Mouse (Mus musculus): ENCODE measurements around the gene Fancm. TPM values are rescaled to one million over a fixed set of nuclear protein-coding genes. Genes with fewer than 3 reads are reported as not detected.
A peak's percentile ranks its signal among the peaks of the same experiment; 100 is the strongest.

The Fancm gene
- 37.3 and 81.3 TPM in 2 replicates for total RNA-seq (2017)

DNA sequence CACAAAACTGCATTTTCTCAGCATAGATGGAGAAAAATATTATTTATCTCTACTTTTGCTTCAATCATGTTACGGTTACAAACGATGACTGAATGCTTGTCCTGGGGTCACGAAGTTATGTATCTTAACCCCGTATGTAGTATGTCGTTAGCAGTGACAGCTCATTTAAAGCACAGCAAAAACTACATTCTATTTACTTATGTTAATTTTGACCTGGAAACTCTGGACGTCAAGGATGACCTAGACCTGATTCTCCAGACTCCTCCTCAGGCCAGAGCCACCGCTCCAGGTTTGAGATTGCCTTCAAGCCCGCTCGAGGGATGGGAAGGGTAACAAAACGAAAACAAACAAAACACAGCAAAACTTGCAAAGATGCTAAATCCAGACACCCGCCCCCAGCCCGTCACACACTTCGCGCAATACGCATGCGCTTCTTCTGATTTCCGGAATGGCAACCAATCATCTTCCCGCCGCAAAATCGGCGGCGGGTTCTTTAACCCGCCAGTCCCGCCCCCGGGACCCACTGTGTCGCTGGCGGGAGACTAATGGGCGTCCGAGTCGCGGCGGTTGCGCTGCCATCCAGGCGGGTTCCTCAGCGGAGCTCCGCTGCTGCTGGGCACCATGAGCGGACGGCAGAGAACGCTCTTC is at the start of gene Fancm:
TSS of gene Fancm (plus strand) at position 519 of the 648 bp plus-strand sequence.
- ATAC-seq (replicated peaks; ENCODE audit: low read depth, poor library complexity, severe bottlenecking) = peak; percentile 65

DNA sequence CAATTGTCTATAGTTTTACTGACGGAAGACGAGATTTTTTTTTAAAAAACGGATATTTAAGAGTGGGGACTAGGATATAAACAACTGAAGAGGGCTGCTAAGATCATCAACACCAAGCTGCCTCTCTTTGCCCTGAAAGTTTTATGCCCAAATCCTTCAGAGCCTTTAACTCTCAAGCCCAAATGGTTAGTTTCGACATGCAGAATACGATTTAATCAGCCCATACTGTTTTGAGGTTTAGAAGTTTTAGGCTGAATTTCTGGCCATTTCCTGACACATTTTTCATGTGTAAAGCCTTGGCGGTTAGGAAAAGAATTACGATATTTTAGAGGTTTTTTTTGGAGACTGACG is 39.6 kb upstream of the Fancm start:
- ATAC-seq (replicated peaks; ENCODE audit: low read depth, poor library complexity, severe bottlenecking) = peak; percentile 4; the same call in 1 of the 2 replicates

DNA sequence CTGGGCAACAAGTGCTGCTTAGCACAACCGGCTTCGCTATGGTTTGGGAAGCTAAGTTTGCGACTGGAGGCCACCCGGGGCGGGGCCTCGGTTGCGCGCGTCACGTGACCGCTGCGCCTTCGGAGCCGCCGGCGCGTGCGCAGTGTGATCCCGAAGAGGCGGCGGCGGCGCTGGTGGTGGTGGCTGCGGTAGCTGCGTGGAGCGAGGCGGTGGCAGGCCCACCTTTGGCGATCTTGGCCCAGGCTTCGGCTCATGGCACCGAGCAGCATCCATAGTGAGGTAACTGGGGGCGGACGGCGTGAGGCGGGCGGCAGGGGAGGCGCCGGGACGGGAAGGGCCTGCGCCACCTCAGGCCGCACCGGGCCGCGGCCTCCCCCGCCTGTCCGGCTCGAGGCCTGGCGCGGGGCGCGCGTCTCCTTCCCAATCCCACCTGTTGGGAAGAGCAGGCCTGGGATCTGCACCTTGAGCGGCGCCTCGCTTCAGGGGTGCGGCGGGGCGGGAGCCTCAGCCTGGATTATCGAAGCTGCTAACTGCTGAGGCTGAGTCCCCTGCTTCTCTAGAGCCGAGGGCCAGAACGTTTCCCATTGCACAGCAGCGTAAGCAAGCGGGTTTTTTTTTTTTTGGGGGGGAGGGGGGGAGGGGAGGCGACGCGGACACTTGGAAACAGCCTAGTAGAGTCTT is 39.1 kb upstream of the Fancm start, which contains the start of gene Prpf39:
TSS of gene Prpf39 (plus strand) at position 144 of the 681 bp plus-strand sequence.
- peak; percentile 67 for ATAC-seq (replicated peaks; ENCODE audit: low read depth, poor library complexity, severe bottlenecking)

DNA sequence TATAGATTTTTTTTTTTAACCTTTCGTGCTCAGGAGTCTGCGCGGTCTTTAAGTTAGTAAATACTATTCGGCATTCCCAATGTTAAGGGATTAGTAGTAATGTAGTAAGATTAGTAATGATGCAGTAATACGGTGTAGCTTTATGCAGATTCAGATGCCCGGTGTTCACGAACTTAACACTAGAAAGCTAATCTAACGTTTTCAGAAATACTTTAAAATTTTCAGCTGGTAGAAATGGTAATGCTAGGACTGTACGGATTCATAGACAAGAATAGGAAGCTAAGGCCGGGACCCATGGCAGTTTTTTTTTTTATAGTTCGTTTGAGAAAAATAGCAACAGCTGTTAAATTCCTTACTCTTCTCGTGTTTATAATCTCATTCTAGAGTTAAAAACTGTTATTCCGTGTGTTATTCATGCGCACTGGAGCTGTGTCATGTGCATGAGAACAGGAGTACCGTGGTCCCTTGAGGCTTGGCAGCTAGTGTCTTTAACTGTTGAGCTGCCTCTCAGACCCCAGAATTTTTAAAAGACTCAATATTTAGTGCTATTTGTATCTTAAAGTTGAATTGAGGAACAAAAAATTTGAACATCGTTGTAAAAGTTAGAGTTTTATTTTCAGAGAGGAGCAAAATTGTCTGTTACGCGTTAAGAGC is 38.4 kb upstream of the Fancm start:
- ATAC-seq (replicated peaks; ENCODE audit: low read depth, poor library complexity, severe bottlenecking) = no peak

DNA sequence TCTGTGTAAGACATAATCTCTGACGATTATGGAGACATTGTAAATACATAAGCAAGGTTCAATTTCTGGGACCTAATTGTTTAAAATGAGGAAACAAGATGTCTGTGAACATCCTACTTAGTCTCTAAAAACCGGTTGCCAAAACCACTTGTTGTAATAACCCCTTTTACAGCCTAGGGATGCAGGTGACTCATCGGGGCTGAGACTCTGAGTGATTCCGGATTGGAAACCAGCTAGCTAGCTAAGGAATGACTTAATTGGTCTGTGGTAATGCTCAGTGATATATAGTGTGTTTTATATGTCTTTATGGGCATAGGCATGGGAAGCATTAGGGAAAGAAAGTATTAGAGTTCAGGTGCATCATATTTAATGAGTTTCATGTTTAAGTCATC is 37.9 kb upstream of the Fancm start:
- peak; percentile 69 for ATAC-seq (replicated peaks; ENCODE audit: low read depth, poor library complexity, severe bottlenecking)

DNA sequence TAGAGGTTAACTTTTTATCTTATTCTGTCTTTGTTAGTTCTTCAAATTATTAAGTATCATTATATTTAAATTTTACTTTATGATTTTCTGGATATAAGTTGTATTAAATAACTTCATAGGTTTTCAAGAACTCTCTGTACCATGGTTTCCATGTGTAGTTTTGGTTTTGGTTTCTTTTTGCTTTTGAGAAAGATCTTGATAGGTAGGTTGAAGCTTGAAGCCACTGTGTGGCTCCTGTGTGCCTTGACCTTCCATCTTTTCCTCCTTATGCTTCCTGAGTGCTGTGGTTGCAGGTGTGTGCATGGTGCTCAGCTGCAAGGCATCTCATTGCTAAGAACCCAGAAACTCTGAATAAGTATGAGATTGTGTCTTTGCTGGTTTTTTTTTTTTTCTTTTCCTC is 26.6 kb upstream of the Fancm start:
- no peak for ATAC-seq (replicated peaks; ENCODE audit: low read depth, poor library complexity, severe bottlenecking)

DNA sequence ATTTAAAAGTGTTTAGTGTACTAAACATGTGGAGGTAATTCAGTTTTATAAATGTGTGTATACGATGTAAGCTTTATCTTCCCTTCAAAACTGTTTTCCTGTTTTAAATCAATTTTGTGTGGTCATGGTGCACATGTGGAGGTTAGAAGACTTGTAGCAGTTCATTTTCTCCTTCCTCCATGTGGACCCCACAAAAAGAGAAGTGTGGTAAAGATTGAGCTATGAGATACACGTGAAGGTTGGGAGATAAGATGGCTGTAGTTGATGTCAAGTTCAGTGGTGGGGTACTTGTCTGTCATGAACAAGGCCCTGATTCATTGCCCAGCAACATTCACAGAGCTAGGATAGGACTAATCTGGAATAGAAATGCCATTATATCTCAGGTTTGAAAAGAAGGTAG is 17.2 kb upstream of the Fancm start:
- peak; percentile 63 for ATAC-seq (replicated peaks; ENCODE audit: low read depth, poor library complexity, severe bottlenecking)

DNA sequence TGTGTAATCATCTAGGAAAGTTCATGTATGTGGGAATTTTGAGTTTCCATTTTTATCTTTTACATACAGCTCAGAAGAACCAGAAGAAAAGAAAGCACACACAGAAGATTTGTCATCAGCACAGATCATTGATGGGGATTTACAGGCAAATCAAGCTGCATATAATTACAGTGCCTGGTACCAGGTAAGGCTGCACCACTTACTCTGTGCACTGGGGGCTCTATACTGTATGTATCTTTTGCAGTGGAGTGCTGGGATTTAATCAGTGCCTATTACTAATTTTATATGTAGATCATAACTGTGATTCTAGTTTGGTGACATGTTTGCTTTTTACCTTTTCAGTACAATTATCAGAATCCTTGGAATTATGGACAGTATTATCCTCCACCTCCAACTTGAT is 14.3 kb upstream of the Fancm start:
- ATAC-seq (replicated peaks; ENCODE audit: low read depth, poor library complexity, severe bottlenecking) = no peak

DNA sequence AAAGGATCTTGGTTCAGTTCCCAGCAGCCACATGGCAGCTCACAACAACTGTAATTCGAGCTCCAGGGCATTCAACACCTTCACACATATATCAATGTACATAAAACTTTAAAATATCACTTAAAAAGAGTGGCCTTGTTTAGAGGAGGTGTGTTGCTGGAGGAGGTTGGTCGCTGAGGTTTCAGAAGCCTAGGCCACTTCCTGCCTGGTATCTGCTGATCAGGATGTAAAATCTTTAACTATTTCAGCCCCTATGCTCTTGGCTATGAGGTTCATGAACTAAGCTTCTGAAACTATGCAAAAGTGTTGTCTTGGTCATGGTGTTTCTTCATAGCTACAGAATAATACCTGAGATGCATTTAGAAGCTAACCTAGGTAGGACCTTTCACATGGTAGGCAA is 10.2 kb upstream of the Fancm start:
- ATAC-seq (replicated peaks; ENCODE audit: low read depth, poor library complexity, severe bottlenecking) = peak; percentile 92

DNA sequence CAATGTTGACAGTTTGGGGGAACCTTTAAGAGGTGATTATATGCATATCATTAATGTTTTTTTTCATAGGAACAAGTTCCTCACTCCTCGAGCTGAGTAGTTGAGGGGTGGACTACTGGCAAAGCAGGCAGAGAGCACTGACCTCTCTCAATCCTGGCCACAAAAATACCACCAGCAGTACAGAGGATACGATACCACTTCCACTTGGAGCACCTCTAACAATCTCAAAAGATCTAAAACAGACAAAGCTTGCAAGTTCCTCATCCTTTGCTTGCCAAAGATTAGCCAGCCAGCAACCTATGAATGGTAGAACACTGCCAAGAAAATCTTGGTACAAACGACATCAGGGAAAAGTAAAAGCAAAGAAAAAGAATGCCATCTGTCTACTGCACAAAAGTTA is 9.2 kb upstream of the Fancm start:
- ATAC-seq (replicated peaks; ENCODE audit: low read depth, poor library complexity, severe bottlenecking) = peak; percentile 50

DNA sequence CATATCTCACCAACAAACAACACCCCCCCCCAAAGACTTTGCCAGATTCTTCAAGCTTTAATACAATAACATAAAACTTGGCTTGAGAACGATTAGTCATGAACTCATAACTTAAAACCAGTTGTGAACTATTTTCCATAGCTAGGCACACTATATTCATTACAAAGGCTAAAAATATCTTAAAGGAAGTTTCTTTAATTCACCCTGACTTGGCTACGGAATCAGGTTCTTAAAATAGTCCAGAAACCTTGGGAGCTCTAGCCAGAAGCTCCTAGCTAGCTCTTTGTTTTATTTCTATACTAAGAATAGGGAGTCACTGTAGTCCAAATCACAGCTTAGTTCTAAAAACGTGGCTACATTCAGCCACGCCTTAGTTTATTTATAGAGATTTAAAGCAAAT is 7.0 kb upstream of the Fancm start:
- ATAC-seq (replicated peaks; ENCODE audit: low read depth, poor library complexity, severe bottlenecking) = no peak

DNA sequence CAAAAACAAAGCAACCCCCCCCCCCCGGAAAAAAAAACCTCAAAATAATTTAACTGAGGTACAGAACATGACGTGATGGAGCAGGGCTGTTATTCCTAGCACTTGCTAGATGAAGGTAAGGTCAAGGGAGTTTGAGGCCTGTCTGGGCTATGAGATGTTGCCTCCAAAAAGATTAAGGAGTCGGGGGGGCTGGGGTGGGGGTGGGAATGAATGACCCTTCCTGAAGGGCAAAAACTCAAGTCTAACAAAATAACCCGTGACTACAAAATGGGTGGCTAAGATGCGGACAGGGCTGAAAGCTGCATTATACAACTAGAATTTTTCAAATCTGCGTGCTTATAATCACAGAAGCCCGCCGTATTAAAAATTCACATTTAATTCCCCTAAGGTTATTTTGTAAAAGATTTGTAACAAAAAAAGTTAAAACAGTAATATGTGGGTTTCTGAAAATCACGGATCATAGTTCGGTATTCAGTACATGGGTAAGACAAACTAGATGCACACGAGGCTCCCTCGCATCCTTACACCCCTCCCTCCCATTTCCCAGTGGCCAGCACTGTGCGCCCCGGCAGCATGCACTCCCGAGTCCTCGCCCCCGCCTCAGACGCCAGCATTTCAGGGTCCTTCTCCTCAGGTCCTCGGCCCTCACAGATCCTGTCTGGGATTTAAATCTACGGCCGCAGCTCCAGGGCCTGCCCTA is 2.3 kb upstream of the Fancm start:
- ATAC-seq (replicated peaks; ENCODE audit: low read depth, poor library complexity, severe bottlenecking) = no peak

DNA sequence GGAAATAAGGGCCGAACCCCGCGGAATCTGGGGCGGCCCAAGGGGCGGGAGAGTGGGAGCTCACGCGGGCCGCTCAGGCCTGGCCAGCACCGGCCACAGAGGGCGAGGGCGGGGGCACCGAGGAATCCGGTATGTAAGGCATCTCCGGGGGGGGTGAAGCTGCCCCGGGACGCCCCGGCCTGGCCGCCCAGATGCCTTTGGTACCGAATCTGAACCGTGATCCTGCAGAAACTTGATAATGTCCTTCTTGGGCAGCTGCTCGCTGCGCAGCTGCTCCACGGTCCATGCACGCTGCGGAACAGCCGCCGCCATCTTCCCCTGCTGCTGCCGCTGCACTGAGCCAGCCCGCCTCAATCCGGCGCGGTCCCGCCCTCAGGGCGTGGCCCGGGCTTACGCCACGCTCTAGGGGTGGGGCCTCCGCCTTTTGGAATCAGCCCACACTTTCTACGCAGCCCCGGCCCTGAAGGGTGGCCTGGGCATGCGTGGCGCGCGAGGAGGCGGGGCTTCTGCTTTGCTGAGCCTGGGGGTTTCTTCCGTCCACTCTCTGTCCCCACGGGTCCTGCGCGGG is 1.7 kb upstream of the Fancm start, which contains the start of gene Fkbp3:
TSS of gene Fkbp3 (minus strand) at position 397 of the 568 bp plus-strand sequence.
- peak; percentile 85 for ATAC-seq (replicated peaks; ENCODE audit: low read depth, poor library complexity, severe bottlenecking)

DNA sequence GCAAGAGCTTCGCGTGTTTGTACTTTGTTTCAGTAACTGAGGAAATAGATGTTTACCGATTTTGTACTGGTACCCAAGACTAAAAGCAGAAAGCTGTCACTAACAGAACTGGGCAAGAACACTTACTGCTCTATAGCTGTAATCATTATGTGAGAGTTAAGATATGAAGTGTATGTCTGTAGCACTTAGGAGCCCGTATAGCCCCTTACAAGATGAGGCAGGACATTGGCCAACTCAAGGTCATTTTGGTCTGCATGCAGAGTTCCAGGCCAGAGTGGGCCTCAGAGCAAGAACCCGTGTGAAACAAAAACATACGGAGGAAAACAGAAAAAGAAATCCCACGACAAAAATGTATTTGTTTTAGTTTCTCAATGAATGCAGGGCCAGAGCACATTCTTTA is 752 bp upstream of the Fancm start:
- ATAC-seq (replicated peaks; ENCODE audit: low read depth, poor library complexity, severe bottlenecking) = no peak

DNA sequence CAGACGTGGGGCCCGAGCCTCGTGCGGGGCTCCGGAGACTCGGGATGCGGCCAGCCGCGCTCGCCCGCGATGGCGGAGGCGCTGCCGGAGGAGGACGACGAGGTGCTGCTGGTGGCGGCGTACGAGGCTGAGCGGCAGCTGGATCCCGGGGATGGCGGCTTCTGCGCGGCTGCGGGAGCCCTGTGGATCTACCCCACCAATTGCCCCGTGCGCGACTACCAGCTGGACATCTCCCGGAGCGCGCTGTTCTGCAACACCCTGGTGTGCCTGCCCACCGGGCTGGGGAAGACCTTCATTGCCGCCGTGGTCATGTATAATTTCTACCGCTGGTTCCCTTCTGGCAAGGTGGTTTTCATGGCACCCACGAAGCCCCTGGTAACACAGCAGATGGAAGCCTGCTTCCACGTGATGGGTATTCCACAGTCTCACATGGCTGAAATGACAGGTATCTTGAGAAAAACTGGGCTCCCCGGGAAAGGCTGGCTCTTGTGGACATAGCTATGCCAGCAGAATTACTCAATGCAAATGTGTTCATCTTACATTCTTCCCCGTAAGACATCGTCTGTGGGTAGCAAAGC is 419 bp downstream of the Fancm start:
- ATAC-seq (replicated peaks; ENCODE audit: low read depth, poor library complexity, severe bottlenecking) = 0 out of 2 replicates have a peak, but pooled peaks have one; percentile 1

DNA sequence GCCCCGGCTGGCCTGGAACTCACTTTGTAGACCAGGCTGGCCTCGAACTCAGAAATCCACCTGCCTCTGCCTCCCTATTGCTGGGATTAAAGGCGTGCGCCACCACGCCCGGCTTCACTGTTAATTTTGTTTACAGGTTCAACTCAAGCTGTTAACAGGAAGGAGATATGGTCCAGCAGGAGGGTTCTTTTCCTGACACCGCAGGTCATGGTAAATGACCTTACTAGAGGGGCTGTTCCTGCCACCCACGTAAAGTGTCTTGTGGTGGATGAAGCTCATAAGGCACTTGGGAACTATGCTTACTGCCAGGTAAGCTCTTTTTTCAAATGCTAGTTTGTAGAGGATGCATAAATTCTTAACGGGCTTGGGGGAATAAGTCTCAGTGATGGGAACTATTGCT is 1.5 kb downstream of the Fancm start:
- ATAC-seq (replicated peaks; ENCODE audit: low read depth, poor library complexity, severe bottlenecking) = no peak

DNA sequence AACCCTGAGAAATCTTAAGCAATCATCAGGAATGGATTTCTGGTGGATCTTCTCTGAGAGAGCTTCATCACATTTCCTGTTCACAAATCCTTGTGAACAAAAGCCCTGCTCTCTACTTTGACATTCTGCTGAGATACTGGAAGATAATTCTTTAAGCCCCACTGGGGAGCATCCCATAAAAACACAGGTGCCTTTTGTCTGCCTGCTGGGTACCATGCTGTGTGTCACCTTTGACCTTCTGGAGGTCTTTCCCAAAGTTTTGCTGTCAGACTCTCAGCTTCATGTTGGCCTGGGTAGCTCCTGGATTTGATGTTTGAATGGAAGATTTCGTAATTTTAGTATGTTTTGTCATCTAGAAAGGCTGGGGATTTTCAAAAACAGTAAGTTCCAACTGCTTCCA is 33.3 kb downstream of the Fancm start:
- ATAC-seq (replicated peaks; ENCODE audit: low read depth, poor library complexity, severe bottlenecking) = no peak

DNA sequence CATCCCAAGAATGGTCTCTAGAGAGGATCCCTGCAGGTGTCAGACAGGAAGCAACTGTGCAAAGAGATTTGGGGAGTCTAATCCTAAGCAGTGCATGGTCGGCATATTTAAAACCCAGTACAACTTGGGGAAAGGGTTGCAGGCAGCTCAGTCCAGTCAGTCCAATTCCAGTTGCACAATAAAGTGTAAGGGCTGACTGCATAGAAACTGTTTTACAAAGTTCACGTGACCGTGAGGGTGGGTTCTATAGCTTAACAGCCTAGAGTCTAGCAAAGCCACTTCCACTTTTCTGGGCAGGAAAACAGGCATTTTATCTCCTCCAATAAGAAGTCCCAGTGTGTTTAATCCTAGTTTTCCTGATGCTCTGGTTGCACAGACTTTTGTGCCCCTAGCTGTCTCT is 36.1 kb downstream of the Fancm start:
- no peak for ATAC-seq (replicated peaks; ENCODE audit: low read depth, poor library complexity, severe bottlenecking)

DNA sequence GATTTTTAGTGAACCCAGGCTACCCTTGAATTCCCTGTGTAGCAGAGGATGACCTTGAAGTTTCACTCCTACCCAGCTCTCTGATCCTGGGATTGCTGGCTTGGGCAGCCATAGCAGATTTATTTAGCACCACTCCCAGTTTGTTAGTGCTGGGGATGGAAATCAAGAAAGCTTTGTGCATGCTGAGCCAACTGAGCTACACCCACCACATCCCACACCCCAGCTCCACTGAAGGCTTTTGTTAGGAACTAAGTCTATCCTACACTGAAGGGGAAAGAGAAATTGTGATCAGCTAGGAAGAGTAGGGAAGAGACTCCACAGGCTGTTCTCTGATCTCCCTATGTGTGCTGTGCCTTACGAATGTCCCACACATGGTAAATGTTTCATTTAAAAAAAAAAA is 37.4 kb downstream of the Fancm start:
- no peak for ATAC-seq (replicated peaks; ENCODE audit: low read depth, poor library complexity, severe bottlenecking)

DNA sequence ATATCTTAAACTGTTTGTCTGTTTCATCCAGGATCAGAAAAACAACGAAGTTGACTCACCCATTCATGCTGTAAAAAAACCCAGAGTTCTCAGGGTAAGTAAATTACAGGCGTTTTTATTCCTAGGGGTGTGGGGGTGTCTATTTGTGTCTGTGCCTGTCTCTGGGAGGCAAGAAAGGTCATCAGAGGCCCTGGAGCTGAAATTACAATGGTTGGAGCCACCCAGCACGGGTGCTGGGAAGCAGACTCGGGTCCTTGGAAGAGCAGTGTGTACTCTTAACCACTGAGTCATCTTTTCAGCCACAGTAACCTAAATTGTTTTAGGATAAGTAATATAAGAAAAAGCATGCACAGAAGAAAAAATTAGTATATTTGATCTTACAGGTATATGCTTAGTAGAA is 38.5 kb downstream of the Fancm start:
- no peak for ATAC-seq (replicated peaks; ENCODE audit: low read depth, poor library complexity, severe bottlenecking)
